Mouse (Mus musculus): ENCODE results near the gene Lama5. TPM values are rescaled to one million over a fixed set of nuclear protein-coding genes. Genes with fewer than 3 reads are reported as not detected.

Lama5 gene
- total and polyA plus RNA-seq, 2 experiments from 2014 or later = 3.5 to 16.5 TPM

- no peak for ATAC-seq
- 58% methylated on average over 5 of the region's 5 CpGs for WGBS
- Histone ChIP-seq H3K27me3 (ENCODE audit: insufficient read depth, low read length) (no peaks in the 10 kb centered on the region), H3K4me3 (ENCODE audit: low read length) (no peak overlapping the region), H3K4me2 (ENCODE audit: low read depth, low read length) (no peak overlapping the region), H3K36me3 (ENCODE audit: insufficient read depth, low read length) (no peaks in the 10 kb centered on the region), H3K4me1 (ENCODE audit: insufficient read depth, low read length) (peaks cover 19% of the 10 kb centered on the region), H3K27ac (no peak overlapping the region), H3K9ac (replicated peaks; ENCODE audit: low read length) (no peak overlapping the region), H3K9me3 (ENCODE audit: low read length) (no peaks in the 10 kb centered on the region)
- DNase-seq (ENCODE audit: low spot score) = no peak
- TF ChIP-seq CTCF (IDR thresholded peaks at IDR 0.05; ENCODE audit: low read depth) = no peak
Observed at GRCm38 (mm10) chr2:180216921-180217320, 8.7 kb downstream of the Lama5 start.

GRCm38 (mm10) chr2:180215951-180216350 is 9.7 kb downstream of the Lama5 start:
- no peak overlapping the region for H3K4me3 ChIP-seq (ENCODE audit: low read length)
- no peak for TF ChIP-seq CTCF (IDR thresholded peaks at IDR 0.05; ENCODE audit: low read depth)
- H3K4me1 ChIP-seq (ENCODE audit: insufficient read depth, low read length) = peaks cover 19% of the 10 kb centered on the region
- H3K27ac ChIP-seq = peak overlapping the region; percentile 54; the same call in 1 of the 2 replicates
- no peaks in the 10 kb centered on the region for H3K27me3 ChIP-seq (ENCODE audit: insufficient read depth, low read length)
- ATAC-seq (no peak), DNase-seq (ENCODE audit: low spot score) (no peak)
- no peaks in the 10 kb centered on the region for H3K9me3 ChIP-seq (ENCODE audit: low read length)
- no peaks in the 10 kb centered on the region for H3K36me3 ChIP-seq (ENCODE audit: insufficient read depth, low read length)
- H3K9ac ChIP-seq (replicated peaks; ENCODE audit: low read length) = no peak overlapping the region
- WGBS = 74% methylated on average over 6 of the region's 6 CpGs
- H3K4me2 ChIP-seq (ENCODE audit: low read depth, low read length) = no peak overlapping the region

- H3K4me2 ChIP-seq (ENCODE audit: low read depth, low read length) = no peak overlapping the region
- ATAC-seq = no peak
- H3K36me3 ChIP-seq (ENCODE audit: insufficient read depth, low read length) = no peaks in the 10 kb centered on the region
- TF ChIP-seq CTCF (IDR thresholded peaks at IDR 0.05; ENCODE audit: low read depth) = no peak
- no peak overlapping the region for H3K9ac ChIP-seq (replicated peaks; ENCODE audit: low read length)
- DNase-seq (ENCODE audit: low spot score) = no peak
- peak overlapping the region; percentile 54; the same call in 1 of the 2 replicates for H3K27ac ChIP-seq
- H3K4me3 ChIP-seq (ENCODE audit: low read length) = no peak overlapping the region
- 59% methylated on average over 8 of the region's 8 CpGs for WGBS
- H3K27me3 ChIP-seq (ENCODE audit: insufficient read depth, low read length) = no peaks in the 10 kb centered on the region
- peaks cover 19% of the 10 kb centered on the region for H3K4me1 ChIP-seq (ENCODE audit: insufficient read depth, low read length)
- H3K9me3 ChIP-seq (ENCODE audit: low read length) = no peaks in the 10 kb centered on the region
Observed at GRCm38 (mm10) chr2:180215011-180215461, 10.6 kb downstream of the Lama5 start.

DNA sequence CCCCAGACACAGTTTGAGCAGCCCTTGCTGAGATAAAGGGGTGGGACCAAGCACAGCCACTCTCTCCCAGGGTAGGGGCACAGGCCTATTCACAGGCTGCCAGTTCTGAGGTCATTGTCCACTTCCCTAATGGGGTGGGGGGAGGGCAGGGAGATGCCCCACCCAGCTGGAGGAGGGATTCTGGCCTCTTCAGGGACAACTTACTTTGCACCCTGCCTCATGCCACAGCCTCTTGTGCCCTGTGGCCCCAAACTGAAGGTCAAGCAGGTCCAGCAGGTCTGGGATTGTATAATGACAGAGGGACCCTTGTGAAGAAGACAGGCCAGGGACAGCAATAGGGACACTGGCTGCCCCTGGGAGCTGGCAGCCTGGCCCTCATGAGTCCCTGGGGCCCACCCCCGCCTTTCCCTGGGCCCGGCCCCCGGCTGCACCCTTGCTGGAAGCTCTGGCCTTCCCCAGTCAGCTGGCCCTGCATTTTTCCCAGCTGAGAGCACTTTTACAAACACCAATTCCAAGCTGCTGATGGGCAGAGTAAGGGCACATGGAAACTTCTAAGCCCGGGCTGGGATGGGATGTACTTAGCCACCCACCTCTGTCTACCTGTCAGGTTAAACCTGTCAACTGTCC is 11.2 kb downstream of the Lama5 start:
- Histone ChIP-seq H3K4me3 (ENCODE audit: low read length) (no peak overlapping the region), H3K36me3 (ENCODE audit: insufficient read depth, low read length) (no peaks in the 10 kb centered on the region), H3K4me2 (ENCODE audit: low read depth, low read length) (no peak overlapping the region), H3K9ac (replicated peaks; ENCODE audit: low read length) (no peak overlapping the region), H3K27me3 (ENCODE audit: insufficient read depth, low read length) (no peaks in the 10 kb centered on the region), H3K27ac (peak overlapping the region; percentile 36; the same call in 1 of the 2 replicates), H3K9me3 (ENCODE audit: low read length) (no peaks in the 10 kb centered on the region), H3K4me1 (ENCODE audit: insufficient read depth, low read length) (peaks cover 19% of the 10 kb centered on the region)
- DNase-seq (ENCODE audit: low spot score) (no peak), ATAC-seq (peak; percentile 43; the same call in 1 of the 2 replicates)
- TF ChIP-seq CTCF (IDR thresholded peaks at IDR 0.05; ENCODE audit: low read depth) = no peak
- WGBS = 57% methylated on average over 4 of the region's 4 CpGs

GRCm38 (mm10) chr2:180212255-180212654 is 13.4 kb downstream of the Lama5 start:
- no peak overlapping the region for H3K4me2 ChIP-seq (ENCODE audit: low read depth, low read length)
- DNase-seq (ENCODE audit: low spot score) (no peak), ATAC-seq (no peak)
- H3K27me3 ChIP-seq (ENCODE audit: insufficient read depth, low read length) = no peaks in the 10 kb centered on the region
- no peak overlapping the region for H3K9ac ChIP-seq (replicated peaks; ENCODE audit: low read length)
- WGBS = 91% methylated on average over 3 of the region's 3 CpGs
- TF ChIP-seq CTCF (IDR thresholded peaks at IDR 0.05; ENCODE audit: low read depth) = peak; percentile 35
- H3K9me3 ChIP-seq (ENCODE audit: low read length) = no peaks in the 10 kb centered on the region
- H3K4me1 ChIP-seq (ENCODE audit: insufficient read depth, low read length) = 0 out of 2 replicates have a peak, but pooled peaks cover 4% of the 10 kb centered on the region
- no peak overlapping the region for H3K4me3 ChIP-seq (ENCODE audit: low read length)
- H3K27ac ChIP-seq = no peak overlapping the region
- no peaks in the 10 kb centered on the region for H3K36me3 ChIP-seq (ENCODE audit: insufficient read depth, low read length)

DNA sequence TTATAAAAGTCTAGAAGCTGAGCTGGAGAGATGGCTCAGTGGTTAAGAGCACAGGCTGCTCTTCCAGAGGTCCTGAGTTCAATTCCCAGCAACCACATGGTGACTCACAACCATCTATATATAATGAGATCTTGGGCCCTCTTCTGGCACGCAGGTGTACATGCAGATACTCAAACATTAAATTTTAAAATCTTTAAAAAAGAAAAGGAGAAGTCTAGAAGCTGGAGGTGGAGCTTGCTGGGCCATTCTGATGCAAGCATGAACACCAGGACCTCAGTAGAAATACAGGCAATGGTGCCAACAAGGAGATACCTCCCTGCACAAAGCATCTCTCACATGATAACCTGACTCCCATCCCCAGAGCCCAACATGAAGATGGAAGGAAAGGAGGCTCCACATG is 16.7 kb downstream of the Lama5 start:
- H3K36me3 ChIP-seq (ENCODE audit: insufficient read depth, low read length) = no peaks in the 10 kb centered on the region
- H3K27ac ChIP-seq = no peak overlapping the region
- H3K9ac ChIP-seq (replicated peaks; ENCODE audit: low read length) = no peak overlapping the region
- H3K27me3 ChIP-seq (ENCODE audit: insufficient read depth, low read length) = no peaks in the 10 kb centered on the region
- TF ChIP-seq CTCF (IDR thresholded peaks at IDR 0.05; ENCODE audit: low read depth) = no peak
- H3K4me3 ChIP-seq (ENCODE audit: low read length) = no peak overlapping the region
- no peak overlapping the region for H3K4me2 ChIP-seq (ENCODE audit: low read depth, low read length)
- DNase-seq (ENCODE audit: low spot score) (no peak), ATAC-seq (no peak)
- H3K9me3 ChIP-seq (ENCODE audit: low read length) = no peaks in the 10 kb centered on the region
- whole genome bisulfite sequencing = 92% methylated on average over 1 of the region's 1 CpGs
- H3K4me1 ChIP-seq (ENCODE audit: insufficient read depth, low read length) = 0 out of 2 replicates have a peak, but pooled peaks cover 8% of the 10 kb centered on the region

DNA sequence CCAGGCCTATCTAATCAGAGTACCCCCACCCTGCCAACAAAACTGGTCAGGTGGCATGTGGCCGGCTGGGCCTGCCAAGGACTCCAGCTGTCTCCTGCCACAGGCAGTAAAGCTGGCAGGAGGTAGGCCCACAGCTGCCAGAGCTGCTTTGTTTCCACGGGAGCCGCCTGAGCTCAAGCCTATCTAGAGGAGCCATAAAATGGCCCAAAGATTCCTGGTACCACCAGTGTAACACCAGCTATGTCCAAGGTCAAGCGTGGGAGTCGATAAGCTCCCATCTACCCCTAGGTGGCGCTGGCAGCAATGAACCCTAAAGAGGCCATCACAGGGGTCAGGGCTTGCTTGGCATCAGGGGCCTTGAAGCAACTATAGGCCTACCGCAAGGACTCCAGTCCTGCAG is 17.8 kb downstream of the Lama5 start:
- no peak overlapping the region for H3K4me2 ChIP-seq (ENCODE audit: low read depth, low read length)
- no peaks in the 10 kb centered on the region for H3K9me3 ChIP-seq (ENCODE audit: low read length)
- no peaks in the 10 kb centered on the region for H3K36me3 ChIP-seq (ENCODE audit: insufficient read depth, low read length)
- DNase-seq (ENCODE audit: low spot score) (peak; percentile 73), ATAC-seq (peak; percentile 61)
- 36% methylated on average over 7 of the region's 7 CpGs for WGBS
- peak overlapping the region; percentile 15; the same call in 1 of the 2 replicates for H3K27ac ChIP-seq
- no peaks in the 10 kb centered on the region for H3K27me3 ChIP-seq (ENCODE audit: insufficient read depth, low read length)
- H3K9ac ChIP-seq (replicated peaks; ENCODE audit: low read length) = no peak overlapping the region
- TF ChIP-seq CTCF (IDR thresholded peaks at IDR 0.05; ENCODE audit: low read depth) = peak; percentile 59
- no peak overlapping the region for H3K4me3 ChIP-seq (ENCODE audit: low read length)
- 0 out of 2 replicates have a peak, but pooled peaks cover 8% of the 10 kb centered on the region for H3K4me1 ChIP-seq (ENCODE audit: insufficient read depth, low read length)
